Mouse (Mus musculus): ENCODE results near the gene Akap8. TPM values are rescaled to one million over a fixed set of nuclear protein-coding genes. Genes with fewer than 3 reads are reported as not detected.

The Akap8 gene
- polyA plus RNA-seq, 1 experiment from 2014 or later: 55.8 TPM

DNA sequence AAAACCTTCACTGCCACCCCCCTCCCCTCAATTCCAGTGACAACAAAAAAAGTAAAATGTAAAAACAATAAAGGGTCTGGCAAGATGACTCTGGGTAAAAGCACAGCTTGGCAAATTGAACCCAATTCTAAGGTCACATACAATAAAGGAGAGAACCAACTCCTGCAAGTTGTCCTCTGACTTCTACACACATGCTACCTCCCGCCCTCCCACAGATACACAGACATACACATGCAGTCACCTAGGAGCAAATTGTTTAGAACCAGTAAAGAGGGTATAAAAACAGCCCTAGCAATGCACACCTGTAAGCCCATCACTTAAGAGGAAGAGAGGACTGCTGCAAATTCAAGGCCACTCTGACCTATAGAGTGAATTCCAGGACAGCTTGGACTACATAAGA, 1.8 kb upstream of the Akap8 start:
- H3K36me3 ChIP-seq (ENCODE audit: inconsistent target): peaks cover 24% of the 10 kb centered on the region; the same call in 1 of the 2 replicates
- H3K79me2 ChIP-seq (ENCODE audit: inconsistent target): peaks cover 49% of the 10 kb centered on the region
- H3K27ac ChIP-seq: no peak overlapping the region
- WGBS (ENCODE audit: missing documents): 100% methylated on average over 1 of the region's 1 CpGs
- H3K4me3 ChIP-seq (ENCODE audit: inconsistent target): no peak overlapping the region

DNA sequence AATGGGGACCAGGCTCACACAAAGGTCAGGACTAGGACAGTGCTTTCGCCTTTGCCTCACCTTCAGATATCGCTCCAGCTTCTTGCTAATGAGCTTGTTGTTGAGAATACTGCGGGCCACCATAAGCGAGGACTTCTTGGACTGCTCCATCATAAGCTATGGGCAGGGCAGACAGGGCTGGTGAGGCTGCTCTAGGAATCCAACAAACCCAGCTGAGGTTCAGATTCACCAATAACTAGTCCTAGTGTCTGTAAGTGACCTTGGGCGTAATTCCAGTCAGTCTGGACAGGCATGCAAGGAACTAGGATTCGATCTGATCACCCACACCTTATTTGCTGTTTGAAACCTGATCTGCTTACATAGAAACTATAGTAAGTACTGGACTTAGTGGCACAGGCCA, 798 bp upstream of the Akap8 start:
- WGBS (ENCODE audit: missing documents): 46% methylated on average over 6 of the region's 6 CpGs
- Histone ChIP-seq H3K4me3 (ENCODE audit: inconsistent target) (peak overlapping the region; percentile 97), H3K36me3 (ENCODE audit: inconsistent target) (peaks cover 24% of the 10 kb centered on the region), H3K27ac (peak overlapping the region; percentile 65), H3K79me2 (ENCODE audit: inconsistent target) (peaks cover 59% of the 10 kb centered on the region)

GRCm38 (mm10) chr17:32321390-32321734, 324 bp upstream of the Akap8 start:
- Histone ChIP-seq H3K27ac (peak overlapping the region; percentile 65), H3K79me2 (ENCODE audit: inconsistent target) (peaks cover 64% of the 10 kb centered on the region), H3K4me3 (ENCODE audit: inconsistent target) (peak overlapping the region; percentile 97), H3K36me3 (ENCODE audit: inconsistent target) (peaks cover 28% of the 10 kb centered on the region)
- WGBS (ENCODE audit: missing documents): under 1% methylated on average over 23 of the region's 23 CpGs

- Histone ChIP-seq H3K36me3 (ENCODE audit: inconsistent target) (peaks cover 35% of the 10 kb centered on the region), H3K27ac (peak overlapping the region; percentile 65), H3K4me3 (ENCODE audit: inconsistent target) (peak overlapping the region; percentile 97), H3K79me2 (ENCODE audit: inconsistent target) (peaks cover 70% of the 10 kb centered on the region)
- WGBS (ENCODE audit: missing documents): 2% methylated on average over 7 of the region's 7 CpGs
These were observed 1.1 kb downstream of the Akap8 start for GRCm38 (mm10) chr17:32319950-32320349.

GRCm38 (mm10) chr17:32317708-32318107, 3.3 kb downstream of the Akap8 start:
- no peak overlapping the region for H3K4me3 ChIP-seq (ENCODE audit: inconsistent target)
- H3K79me2 ChIP-seq (ENCODE audit: inconsistent target): peaks cover 60% of the 10 kb centered on the region
- WGBS (ENCODE audit: missing documents): 84% methylated on average over 2 of the region's 3 CpGs
- no peak overlapping the region for H3K27ac ChIP-seq
- peaks cover 57% of the 10 kb centered on the region for H3K36me3 ChIP-seq (ENCODE audit: inconsistent target)

DNA sequence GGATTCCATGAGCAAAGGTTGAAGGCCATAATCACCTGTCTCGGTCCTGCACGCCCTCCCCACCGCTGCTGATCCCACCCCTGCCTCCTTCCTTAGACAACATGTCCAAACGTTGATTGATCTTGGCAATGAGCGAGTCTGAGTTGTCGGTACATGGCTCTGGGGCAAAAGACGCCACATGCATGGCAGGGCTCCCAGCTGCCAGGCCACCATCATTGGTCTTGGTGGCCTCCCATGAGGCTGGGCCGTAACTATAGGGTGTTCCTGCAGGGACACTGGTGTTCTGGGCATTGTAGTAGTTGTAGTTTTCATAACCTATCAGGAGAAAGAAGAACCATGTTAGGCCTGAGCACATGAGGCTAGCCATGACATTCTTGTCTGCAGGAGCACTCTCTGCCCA, 4.0 kb downstream of the Akap8 start:
- Histone ChIP-seq H3K27ac (no peak overlapping the region), H3K36me3 (ENCODE audit: inconsistent target) (peaks cover 64% of the 10 kb centered on the region), H3K79me2 (ENCODE audit: inconsistent target) (peaks cover 53% of the 10 kb centered on the region), H3K4me3 (ENCODE audit: inconsistent target) (no peak overlapping the region)
- WGBS (ENCODE audit: missing documents): 95% methylated on average over 8 of the region's 8 CpGs

- peaks cover 79% of the 10 kb centered on the region for H3K36me3 ChIP-seq (ENCODE audit: inconsistent target)
- no peak overlapping the region for H3K27ac ChIP-seq
- H3K79me2 ChIP-seq (ENCODE audit: inconsistent target): peaks cover 48% of the 10 kb centered on the region
- no peak overlapping the region for H3K4me3 ChIP-seq (ENCODE audit: inconsistent target)
- WGBS (ENCODE audit: missing documents): 98% methylated on average over 5 of the region's 5 CpGs
These were observed 5.5 kb downstream of the Akap8 start for GRCm38 (mm10) chr17:32315560-32315959.

GRCm38 (mm10) chr17:32313892-32314291, 7.1 kb downstream of the Akap8 start:
- H3K27ac ChIP-seq: no peak overlapping the region
- H3K36me3 ChIP-seq (ENCODE audit: inconsistent target): peaks cover 95% of the 10 kb centered on the region
- peaks cover 32% of the 10 kb centered on the region for H3K79me2 ChIP-seq (ENCODE audit: inconsistent target)
- WGBS (ENCODE audit: missing documents): 81% methylated on average over 5 of the region's 5 CpGs
- H3K4me3 ChIP-seq (ENCODE audit: inconsistent target): no peak overlapping the region

DNA sequence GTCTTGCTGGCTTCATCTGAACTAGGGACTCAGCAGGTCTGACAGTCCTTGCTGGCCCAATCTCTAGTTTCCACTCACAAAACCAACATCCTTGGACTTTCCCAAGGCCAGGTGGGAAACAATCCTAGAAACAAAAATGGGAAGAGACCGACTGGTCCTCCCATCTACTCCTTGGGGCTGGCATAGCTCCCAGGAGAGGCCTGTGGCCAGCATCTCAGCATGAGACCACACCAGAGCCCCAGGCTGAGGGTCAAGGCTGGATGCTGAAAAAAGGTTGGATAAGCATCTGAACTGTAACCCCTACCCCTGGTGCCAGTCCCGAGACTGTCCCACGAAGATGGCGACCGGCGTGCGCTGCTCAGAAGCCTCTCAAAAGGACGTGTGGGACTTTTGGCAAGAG, 8.2 kb downstream of the Akap8 start:
- Histone ChIP-seq H3K79me2 (ENCODE audit: inconsistent target) (peaks cover 21% of the 10 kb centered on the region), H3K4me3 (ENCODE audit: inconsistent target) (no peak overlapping the region), H3K27ac (no peak overlapping the region), H3K36me3 (ENCODE audit: inconsistent target) (peaks cover 100% of the 10 kb centered on the region)
- 97% methylated on average over 8 of the region's 8 CpGs for WGBS (ENCODE audit: missing documents)

DNA sequence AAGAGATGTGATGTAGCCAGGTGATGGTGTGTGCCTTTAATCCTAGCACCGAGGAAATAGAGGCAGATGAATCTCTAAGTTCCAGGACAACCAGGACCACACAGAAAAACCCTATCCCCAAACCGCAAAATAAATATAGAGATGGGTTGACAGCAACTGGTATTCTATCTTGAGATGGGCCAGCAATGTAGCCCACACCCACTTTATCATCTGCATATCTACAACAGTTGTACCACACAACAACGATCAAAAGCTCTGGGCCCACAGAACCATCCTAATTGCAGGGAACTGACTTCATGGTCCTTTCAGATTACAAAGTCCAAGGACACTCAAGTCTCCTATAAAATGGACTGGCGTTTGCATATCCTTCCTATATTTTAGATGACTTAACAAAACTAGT, 13.1 kb downstream of the Akap8 start:
- 84% methylated on average over 4 of the region's 4 CpGs for WGBS (ENCODE audit: missing documents)
- Histone ChIP-seq H3K4me3 (ENCODE audit: inconsistent target) (no peak overlapping the region), H3K36me3 (ENCODE audit: inconsistent target) (peaks cover 92% of the 10 kb centered on the region), H3K79me2 (ENCODE audit: inconsistent target) (no peaks in the 10 kb centered on the region), H3K27ac (no peak overlapping the region)

GRCm38 (mm10) chr17:32298125-32298524, 22.9 kb downstream of the Akap8 start:
- Histone ChIP-seq H3K36me3 (ENCODE audit: inconsistent target) (no peaks in the 10 kb centered on the region), H3K27ac (no peak overlapping the region), H3K79me2 (ENCODE audit: inconsistent target) (no peaks in the 10 kb centered on the region), H3K4me3 (ENCODE audit: inconsistent target) (no peak overlapping the region)
- 86% methylated on average over 1 of the region's 1 CpGs for WGBS (ENCODE audit: missing documents)

DNA sequence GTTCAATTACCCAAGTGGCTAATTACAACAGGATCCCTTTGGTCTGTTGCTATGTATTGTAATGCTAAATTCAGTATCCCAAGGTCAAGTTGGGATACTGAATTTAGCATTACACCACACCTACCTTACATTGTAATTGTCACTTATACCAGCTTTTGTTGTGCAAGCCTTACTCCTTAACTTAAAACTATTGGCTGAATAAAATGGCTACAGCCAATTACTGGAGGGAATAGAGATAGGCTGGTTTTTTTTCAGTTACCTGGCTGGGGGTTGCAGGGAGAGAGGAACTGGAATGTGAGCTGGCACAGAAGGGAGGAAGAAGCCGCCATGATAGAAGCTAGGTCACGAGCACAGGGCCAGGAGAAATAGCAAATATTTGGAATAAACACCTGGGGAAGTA, 25.1 kb downstream of the Akap8 start:
- Histone ChIP-seq H3K27ac (no peak overlapping the region), H3K36me3 (ENCODE audit: inconsistent target) (no peaks in the 10 kb centered on the region), H3K4me3 (ENCODE audit: inconsistent target) (no peak overlapping the region), H3K79me2 (ENCODE audit: inconsistent target) (no peaks in the 10 kb centered on the region)
- WGBS (ENCODE audit: missing documents): 80% methylated on average over 2 of the region's 2 CpGs

DNA sequence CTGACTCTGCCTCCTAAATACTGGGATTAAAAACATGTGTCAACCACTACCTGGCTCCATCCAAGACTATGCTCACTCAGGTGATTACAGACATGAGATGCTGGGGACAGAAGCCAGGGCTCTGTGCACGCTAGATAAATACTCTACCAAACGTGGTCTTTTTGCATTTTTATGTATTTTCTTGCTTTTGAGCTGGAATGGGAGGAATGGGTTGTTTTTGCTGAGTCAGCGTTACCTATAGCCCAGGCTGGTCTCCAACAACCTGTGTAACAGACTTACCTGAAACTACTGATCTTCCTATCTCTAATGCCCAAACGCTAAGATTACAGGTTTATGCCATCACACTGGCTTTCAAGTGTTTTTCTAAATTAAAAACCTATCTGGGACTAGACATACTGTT, 25.9 kb downstream of the Akap8 start:
- no peaks in the 10 kb centered on the region for H3K79me2 ChIP-seq (ENCODE audit: inconsistent target)
- H3K27ac ChIP-seq: no peak overlapping the region
- H3K36me3 ChIP-seq (ENCODE audit: inconsistent target): no peaks in the 10 kb centered on the region
- H3K4me3 ChIP-seq (ENCODE audit: inconsistent target): no peak overlapping the region
- WGBS (ENCODE audit: missing documents): 86% methylated on average over 4 of the region's 4 CpGs

- peak overlapping the region; percentile 71 for H3K4me3 ChIP-seq (ENCODE audit: inconsistent target)
- peaks cover 45% of the 10 kb centered on the region for H3K79me2 ChIP-seq (ENCODE audit: inconsistent target)
- no peaks in the 10 kb centered on the region for H3K36me3 ChIP-seq (ENCODE audit: inconsistent target)
- WGBS (ENCODE audit: missing documents): 58% methylated on average over 6 of the region's 6 CpGs
- H3K27ac ChIP-seq: peak overlapping the region; percentile 47
These were observed 35.8 kb downstream of the Akap8 start for GRCm38 (mm10) chr17:32285138-32285670.

- Histone ChIP-seq H3K4me3 (ENCODE audit: inconsistent target) (peak within 1 kb of the TSS; percentile 94), H3K79me2 (ENCODE audit: inconsistent target) (peaks cover 52% of the 10 kb centered on the region), H3K27ac (peak within 1 kb of the TSS; percentile 75), H3K36me3 (ENCODE audit: inconsistent target) (no peaks in the 10 kb centered on the region)
- whole genome bisulfite sequencing (ENCODE audit: missing documents): 1% methylated on average over 91 of the region's 100 CpGs
These were observed 36.5 kb downstream of the Akap8 start, which contains the start of gene Brd4 for GRCm38 (mm10) chr17:32284262-32285137. Gene Brd4 (minus strand): TSS chr17:32284722.
